In the genomic region with DNA sequence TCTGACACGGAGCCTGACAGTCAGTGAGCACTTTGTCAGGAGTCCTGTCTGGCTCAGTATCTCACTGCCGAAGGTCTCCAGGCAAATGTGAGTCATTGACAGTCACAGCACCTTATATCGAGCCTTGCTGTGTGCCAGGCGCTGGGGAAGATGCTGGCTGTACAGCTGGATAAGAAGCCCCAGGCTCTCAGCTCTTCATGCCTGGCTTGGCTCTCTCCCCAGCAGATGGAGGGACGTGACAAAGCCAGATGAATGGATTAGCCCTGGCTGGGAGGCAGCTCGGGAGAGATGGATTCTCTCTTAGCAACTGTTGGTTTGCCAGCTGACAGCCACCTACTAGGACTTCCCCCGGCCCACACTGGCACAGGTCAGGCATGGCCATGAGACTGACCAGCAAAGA, we compare ENCODE assay signal across 13 mouse cellular contexts.
DNase-seq lines count a peak whose midpoint lies in the region; ATAC-seq lines count a peak whose summit lies in the region.
"Had no signal": no experiment of that assay in that cellular context is flagged by ENCODE, and none has a peak within 500 bp of the region (broad histone marks: within the 10 kb centered on the region; RNA-seq: fewer than 3 reads in every experiment).

No protein-coding gene starts in this region.

- no peak overlapping the region for H3K4me2 ChIP-seq in hindbrain, embryonic 12.5 days (replicated peaks)
- H3K4me2 ChIP-seq: embryonic facial prominence, embryonic 12.5 days; heart, embryonic 12.5 days; stomach, embryonic 15.5 days had no signal

- peaks cover 40% of the 10 kb centered on the region for H3K4me1 ChIP-seq in hindbrain, embryonic 12.5 days

- ATAC-seq in hindbrain, embryonic 12.5 days (ENCODE audit: low FRiP score): 0 out of 2 replicates have a peak, but pooled peaks have one; percentile 8
- ATAC-seq in megakaryocyte-erythroid progenitor cell, adult 5-6 weeks (replicated peaks; ENCODE audit: low FRiP score, low TSS enrichment, poor library complexity, severe bottlenecking): peak; percentile 77

- H3K27me3 ChIP-seq in hindbrain, embryonic 12.5 days: no peaks in the 10 kb centered on the region
- H3K27me3 ChIP-seq: embryonic facial prominence, embryonic 12.5 days; stomach, embryonic 15.5 days had no signal

- DNase-seq in left cerebral cortex, adult 18-20 months (ENCODE audit: low spot score in 2 of 2): peak; percentile 56 to 68
- DNase-seq in left cerebral cortex, adult 11 months (ENCODE audit: low spot score): no peak
- peak; percentile 70 for DNase-seq in right cerebral cortex, postnatal 25 days
- no peak for DNase-seq in gastrocnemius, postnatal 10 days
- DNase-seq in lung, adult 18-20 months: no peak
- DNase-seq in urinary bladder, postnatal 36 days (ENCODE audit: low spot score in 2 of 2): no peak
- DNase-seq: liver had no signal

- no peak overlapping the region for H3K9ac ChIP-seq in hindbrain, embryonic 12.5 days
- H3K9ac ChIP-seq: embryonic facial prominence, embryonic 12.5 days; heart, embryonic 12.5 days; stomach, embryonic 15.5 days had no signal

- H3K36me3 ChIP-seq in hindbrain, embryonic 12.5 days: no peaks in the 10 kb centered on the region
- H3K36me3 ChIP-seq: embryonic facial prominence, embryonic 12.5 days; heart, embryonic 12.5 days; stomach, embryonic 15.5 days had no signal

- H3K4me3 ChIP-seq in hindbrain, embryonic 12.5 days: no peak overlapping the region
- H3K4me3 ChIP-seq: embryonic facial prominence, embryonic 12.5 days; heart, embryonic 12.5 days; myocyte; stomach, embryonic 15.5 days had no signal

- WGBS in hindbrain, embryonic 12.5 days: 33% methylated on average over 7 of the region's 7 CpGs

- H3K27ac ChIP-seq in hindbrain, embryonic 12.5 days: peak overlapping the region; percentile 70
- H3K27ac ChIP-seq: embryonic facial prominence, embryonic 12.5 days; stomach, embryonic 15.5 days had no signal

- no peaks in the 10 kb centered on the region for H3K9me3 ChIP-seq in hindbrain, embryonic 12.5 days (replicated peaks)
- H3K9me3 ChIP-seq: embryonic facial prominence, embryonic 12.5 days; heart, embryonic 12.5 days; stomach, embryonic 15.5 days had no signal

Comparison
In these comparisons a context has a peak if more than half of its experiments do, and no peak if none do; other contexts are left out.
1. DNase-seq: peak in left cerebral cortex, adult 18-20 months (2 of 2) and right cerebral cortex, postnatal 25 days (single experiment); none in left cerebral cortex, adult 11 months (single experiment), gastrocnemius, postnatal 10 days (single experiment), lung, adult 18-20 months (0 of 2) and urinary bladder, postnatal 36 days (0 of 2).